Mouse (Mus musculus): Measurements from ENCODE around the gene Otog.

Otog gene

GRCm38 (mm10) chr7:46283681-46284080 lies 42.9 kb downstream of the Otog start:
- DNase-seq (ENCODE audit: low spot score) = no peak

GRCm38 (mm10) chr7:46285161-46285839 lies 44.5 kb downstream of the Otog start:
- DNase-seq (ENCODE audit: low spot score) = no peak

- no peak for DNase-seq (ENCODE audit: low spot score)
Measured at GRCm38 (mm10) chr7:46286391-46286790, 45.6 kb downstream of the Otog start.

GRCm38 (mm10) chr7:46287051-46287450 lies 46.3 kb downstream of the Otog start:
- no peak for DNase-seq (ENCODE audit: low spot score)

GRCm38 (mm10) chr7:46296330-46296729 lies 55.5 kb downstream of the Otog start:
- DNase-seq (ENCODE audit: low spot score) = no peak

- no peak for DNase-seq (ENCODE audit: low spot score)
Measured at GRCm38 (mm10) chr7:46301031-46301632, 60.3 kb downstream of the Otog start.

- DNase-seq (ENCODE audit: low spot score) = no peak
Measured at GRCm38 (mm10) chr7:46313486-46313885, 72.7 kb downstream of the Otog start.

GRCm38 (mm10) chr7:46314220-46315009 lies 73.6 kb downstream of the Otog start:
- no peak for DNase-seq (ENCODE audit: low spot score)

GRCm38 (mm10) chr7:46315692-46316091 lies 74.9 kb downstream of the Otog start:
- DNase-seq (ENCODE audit: low spot score) = no peak

GRCm38 (mm10) chr7:46316948-46317347 lies 76.2 kb downstream of the Otog start:
- DNase-seq (ENCODE audit: low spot score) = no peak

- no peak for DNase-seq (ENCODE audit: low spot score)
Measured at GRCm38 (mm10) chr7:46321242-46321641, 80.5 kb downstream of the Otog start.

- DNase-seq (ENCODE audit: low spot score) = no peak
Measured at GRCm38 (mm10) chr7:46327896-46328295, 87.1 kb downstream of the Otog start.

- DNase-seq (ENCODE audit: low spot score) = no peak
Measured at GRCm38 (mm10) chr7:46337397-46337796, 96.6 kb downstream of the Otog start.

- no peak for DNase-seq (ENCODE audit: low spot score)
Measured at GRCm38 (mm10) chr7:46339818-46340217, 99.0 kb downstream of the Otog start.

GRCm38 (mm10) chr7:46340295-46340694 lies 99.5 kb downstream of the Otog start:
- DNase-seq (ENCODE audit: low spot score) = no peak

GRCm38 (mm10) chr7:46341471-46341870 lies 100.7 kb downstream of the Otog start:
- no peak for DNase-seq (ENCODE audit: low spot score)

- no peak for DNase-seq (ENCODE audit: low spot score)
Measured at GRCm38 (mm10) chr7:46347692-46348091, 106.9 kb downstream of the Otog start.

GRCm38 (mm10) chr7:46348813-46349212 lies 108.0 kb downstream of the Otog start:
- DNase-seq (ENCODE audit: low spot score) = no peak

- no peak for DNase-seq (ENCODE audit: low spot score)
Measured at GRCm38 (mm10) chr7:46350119-46350702, 109.4 kb downstream of the Otog start.

GRCm38 (mm10) chr7:46352748-46353147 lies 112.0 kb downstream of the Otog start:
- no peak for DNase-seq (ENCODE audit: low spot score)

- DNase-seq (ENCODE audit: low spot score) = no peak
Measured at GRCm38 (mm10) chr7:46353216-46353615, 112.4 kb downstream of the Otog start.

- DNase-seq (ENCODE audit: low spot score) = no peak
Measured at GRCm38 (mm10) chr7:46353875-46354274, 113.1 kb downstream of the Otog start.

All from spleen, adult 12 weeks (tissue).